Mouse (Mus musculus): ENCODE measurements around the gene Pold3. TPM values are rescaled to one million over a fixed set of nuclear protein-coding genes. Genes with fewer than 3 reads are reported as not detected.

Pold3 gene
- polyA plus RNA-seq, 1 experiment from 2014 or later = 34.3 TPM

DNA sequence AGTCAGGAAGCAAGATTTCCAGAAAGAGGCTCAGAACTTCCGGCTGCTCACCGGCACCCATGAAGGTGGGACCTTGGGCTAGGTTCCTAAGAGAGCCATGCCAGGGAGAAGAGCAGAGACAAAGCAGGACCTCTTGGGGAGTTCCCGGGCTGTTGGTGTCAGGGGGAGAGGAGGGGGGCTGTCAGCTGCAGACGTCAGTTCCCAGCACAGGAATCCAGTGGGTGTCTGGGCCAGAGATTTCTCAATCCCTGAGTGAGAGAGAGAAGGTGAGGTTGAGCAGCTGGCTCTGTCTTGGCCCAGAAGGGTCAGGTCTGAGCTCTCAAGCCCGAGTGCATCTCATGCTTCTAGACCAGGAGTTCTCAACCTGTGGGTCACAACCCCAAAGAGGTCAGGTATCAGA lies 87.7 kb downstream of the Pold3 start:
- in situ Hi-C loops (cut with MboI; ENCODE audit: low pct_unique_long_range_greater_than_20kb) = no loop called here
- DNase-seq (ENCODE audit: low read depth, low spot score) (no peak), ATAC-seq (no peak)
- TF ChIP-seq CTCF (IDR thresholded peaks at IDR 0.05) = no peak
- POLR2A ChIA-PET = no interaction called here
- H3K27me3 ChIP-seq = no peaks in the 10 kb centered on the region
- CTCF ChIA-PET = interaction anchor here (1.3 kb wide), 1 partner anchor 25 kb away, joined by 3 read pairs; no protein-coding TSS in a partner anchor

Other genes starting within 250 kb of the Pold3 start
- 9.3 TPM for gene Rnf169, start 141.1 kb downstream of the Pold3 start, polyA plus RNA-seq (2021)
- 0.23 TPM for gene Chrdl2, start 115.4 kb downstream of the Pold3 start, polyA plus RNA-seq (2021)
- 5.1 TPM for gene Lipt2, start 37.7 kb upstream of the Pold3 start, polyA plus RNA-seq (2021)
- gene Kcne3, start 54.9 kb upstream of the Pold3 start, polyA plus RNA-seq (2021) = not detected
- gene Pgm2l1, start 105.8 kb upstream of the Pold3 start, polyA plus RNA-seq (2021) = 0.76 TPM
- 0.09 TPM for gene P4ha3, start 164.0 kb upstream of the Pold3 start, polyA plus RNA-seq (2021)